Mouse (Mus musculus): ENCODE data around the gene Acad11. TPM values are rescaled to one million over a fixed set of nuclear protein-coding genes. Genes with fewer than 3 reads are reported as not detected.

Gene Acad11
- 28.1 and 29.7 TPM in 2 replicates for polyA plus RNA-seq (2012; rRNA removed)

GRCm38 (mm10) chr9:104063244-104063961 is at the start of gene Acad11:
Gene Acad11 (plus strand): TSS chr9:104063377.
- DNase-seq: peak; percentile 88 to 92
- Histone ChIP-seq H3K27me3 (ENCODE audit: control insufficient read depth, insufficient read depth, low read length) (no peaks in the 10 kb centered on the region), H3K27ac (ENCODE audit: insufficient read depth, low read length) (peak within 1 kb of the TSS; percentile 84), H3K4me1 (ENCODE audit: control insufficient read depth, insufficient read depth, low read length) (peaks cover 5% of the 10 kb centered on the region), H3K4me3 (replicated peaks; ENCODE audit: insufficient read depth, low read depth, low read length) (peak within 1 kb of the TSS; percentile 97)
- no peak for TF ChIP-seq CTCF (IDR thresholded peaks at IDR 0.05; ENCODE audit: borderline replicate concordance, insufficient read depth, low read depth, low read length)
- peak; percentile 76 for TF ChIP-seq POLR2A (IDR thresholded peaks at IDR 0.05; ENCODE audit: borderline replicate concordance, insufficient read depth, low read length)
- WGBS: under 1% methylated on average over 30 of the region's 30 CpGs

- WGBS: 35% methylated on average over 1 of the region's 1 CpGs
- TF ChIP-seq CTCF (IDR thresholded peaks at IDR 0.05; ENCODE audit: borderline replicate concordance, insufficient read depth, low read depth, low read length): no peak
- TF ChIP-seq POLR2A (IDR thresholded peaks at IDR 0.05; ENCODE audit: borderline replicate concordance, insufficient read depth, low read length): no peak
- no peak for DNase-seq
- Histone ChIP-seq H3K27ac (ENCODE audit: insufficient read depth, low read length) (no peak overlapping the region), H3K27me3 (ENCODE audit: control insufficient read depth, insufficient read depth, low read length) (no peaks in the 10 kb centered on the region), H3K4me1 (ENCODE audit: control insufficient read depth, insufficient read depth, low read length) (no peaks in the 10 kb centered on the region), H3K4me3 (replicated peaks; ENCODE audit: insufficient read depth, low read depth, low read length) (no peak overlapping the region)
Measured at GRCm38 (mm10) chr9:104014526-104014925, 48.7 kb upstream of the Acad11 start.

GRCm38 (mm10) chr9:104021026-104021425 is 42.2 kb upstream of the Acad11 start:
- H3K4me1 ChIP-seq (ENCODE audit: control insufficient read depth, insufficient read depth, low read length): no peaks in the 10 kb centered on the region
- H3K27me3 ChIP-seq (ENCODE audit: control insufficient read depth, insufficient read depth, low read length): no peaks in the 10 kb centered on the region
- 94% methylated on average over 10 of the region's 10 CpGs for WGBS
- no peak for TF ChIP-seq CTCF (IDR thresholded peaks at IDR 0.05; ENCODE audit: borderline replicate concordance, insufficient read depth, low read depth, low read length)
- TF ChIP-seq POLR2A (IDR thresholded peaks at IDR 0.05; ENCODE audit: borderline replicate concordance, insufficient read depth, low read length): no peak
- no peak for DNase-seq
- no peak overlapping the region for H3K27ac ChIP-seq (ENCODE audit: insufficient read depth, low read length)
- no peak overlapping the region for H3K4me3 ChIP-seq (replicated peaks; ENCODE audit: insufficient read depth, low read depth, low read length)

- no peak overlapping the region for H3K4me3 ChIP-seq (replicated peaks; ENCODE audit: insufficient read depth, low read depth, low read length)
- H3K4me1 ChIP-seq (ENCODE audit: control insufficient read depth, insufficient read depth, low read length): no peaks in the 10 kb centered on the region; the same call in 1 of the 2 replicates
- no peaks in the 10 kb centered on the region; the same call in 1 of the 2 replicates for H3K27me3 ChIP-seq (ENCODE audit: control insufficient read depth, insufficient read depth, low read length)
- TF ChIP-seq POLR2A (IDR thresholded peaks at IDR 0.05; ENCODE audit: borderline replicate concordance, insufficient read depth, low read length): no peak
- TF ChIP-seq CTCF (IDR thresholded peaks at IDR 0.05; ENCODE audit: borderline replicate concordance, insufficient read depth, low read depth, low read length): no peak
- H3K27ac ChIP-seq (ENCODE audit: insufficient read depth, low read length): no peak overlapping the region
- 96% methylated on average over 8 of the region's 8 CpGs for WGBS
- no peak for DNase-seq
Measured at GRCm38 (mm10) chr9:104027186-104027585, 36.0 kb upstream of the Acad11 start.

- H3K27me3 ChIP-seq (ENCODE audit: control insufficient read depth, insufficient read depth, low read length): no peaks in the 10 kb centered on the region; the same call in 1 of the 2 replicates
- peak in 1 of 2 experiments; percentile 12 for DNase-seq
- 87% methylated on average over 11 of the region's 11 CpGs for WGBS
Measured at GRCm38 (mm10) chr9:104029861-104030260, 33.3 kb upstream of the Acad11 start.

GRCm38 (mm10) chr9:104034231-104034630 is 28.9 kb upstream of the Acad11 start:
- no peak overlapping the region for H3K27ac ChIP-seq (ENCODE audit: insufficient read depth, low read length)
- TF ChIP-seq CTCF (IDR thresholded peaks at IDR 0.05; ENCODE audit: borderline replicate concordance, insufficient read depth, low read depth, low read length) (no peak), POLR2A (IDR thresholded peaks at IDR 0.05; ENCODE audit: borderline replicate concordance, insufficient read depth, low read length) (no peak)
- no peaks in the 10 kb centered on the region; the same call in 1 of the 2 replicates for H3K4me1 ChIP-seq (ENCODE audit: control insufficient read depth, insufficient read depth, low read length)
- H3K27me3 ChIP-seq (ENCODE audit: control insufficient read depth, insufficient read depth, low read length): no peaks in the 10 kb centered on the region
- H3K4me3 ChIP-seq (replicated peaks; ENCODE audit: insufficient read depth, low read depth, low read length): no peak overlapping the region
- no peak for DNase-seq
- WGBS: 80% methylated on average over 8 of the region's 8 CpGs

More at GRCm38 (mm10) chr9:104029861-104030260, 33.3 kb upstream of the Acad11 start:
- TF ChIP-seq CTCF (IDR thresholded peaks at IDR 0.05; ENCODE audit: borderline replicate concordance, insufficient read depth, low read depth, low read length) (no peak), POLR2A (IDR thresholded peaks at IDR 0.05; ENCODE audit: borderline replicate concordance, insufficient read depth, low read length) (no peak)
- Histone ChIP-seq H3K4me3 (replicated peaks; ENCODE audit: insufficient read depth, low read depth, low read length) (no peak overlapping the region), H3K27ac (ENCODE audit: insufficient read depth, low read length) (no peak overlapping the region), H3K4me1 (ENCODE audit: control insufficient read depth, insufficient read depth, low read length) (no peaks in the 10 kb centered on the region; the same call in 1 of the 2 replicates)

- H3K27ac ChIP-seq (ENCODE audit: insufficient read depth, low read length): no peak overlapping the region
- no peak for DNase-seq
- 73% methylated on average over 6 of the region's 6 CpGs for WGBS
- H3K4me1 ChIP-seq (ENCODE audit: control insufficient read depth, insufficient read depth, low read length): no peaks in the 10 kb centered on the region; the same call in 1 of the 2 replicates
- H3K4me3 ChIP-seq (replicated peaks; ENCODE audit: insufficient read depth, low read depth, low read length): no peak overlapping the region
- no peaks in the 10 kb centered on the region for H3K27me3 ChIP-seq (ENCODE audit: control insufficient read depth, insufficient read depth, low read length)
- TF ChIP-seq CTCF (IDR thresholded peaks at IDR 0.05; ENCODE audit: borderline replicate concordance, insufficient read depth, low read depth, low read length): no peak
- no peak for TF ChIP-seq POLR2A (IDR thresholded peaks at IDR 0.05; ENCODE audit: borderline replicate concordance, insufficient read depth, low read length)
Measured at GRCm38 (mm10) chr9:104034718-104035117, 28.5 kb upstream of the Acad11 start.

Measured in cerebellum, adult 2 months (tissue).